Mouse (Mus musculus) kidney, embryonic 15.5 days (tissue): ENCODE results near the gene Xab2. TPM values are rescaled to one million over a fixed set of nuclear protein-coding genes. Genes with fewer than 3 reads are reported as not detected.

Source experiments
- ATAC-seq: fragments of 200-750 bp; cut with Nextera tagmentation; replicated peaks from 2 replicates; pipeline ENCODE4 v1.8.0; 2017; ENCODE audit warnings: moderate TSS enrichment; ENCODE audit not compliant: low FRiP score
- H3K27ac ChIP-seq: fragments of 300-500 bp; sonication (generic); 2 replicates; pipeline ENCODE4 v1.5.1; 2015; ENCODE audit warnings: mild to moderate bottlenecking, inconsistent platforms
- H3K27me3 ChIP-seq: fragments of 300-500 bp; sonication (generic); 2 replicates; pipeline ENCODE4 v1.6.1; 2015; ENCODE audit warnings: inconsistent platforms
- H3K36me3 ChIP-seq: fragments of 300-500 bp; sonication (generic); 2 replicates; pipeline ENCODE4 v1.6.1; 2015; ENCODE audit warnings: inconsistent platforms
- H3K4me1 ChIP-seq: fragments of 300-500 bp; sonication (generic); 2 replicates; pipeline ENCODE4 v1.6.1; 2015; ENCODE audit warnings: inconsistent platforms
- H3K4me2 ChIP-seq: fragments of 300-500 bp; sonication (generic); 2 replicates; pipeline ENCODE4 v1.6.1; 2015; ENCODE audit warnings: moderate library complexity, mild to moderate bottlenecking, inconsistent platforms
- H3K4me3 ChIP-seq: fragments of 300-500 bp; sonication (generic); replicated peaks from 2 replicates; pipeline ENCODE4 v1.5.1; 2015; ENCODE audit warnings: mild to moderate bottlenecking, inconsistent platforms
- H3K9ac ChIP-seq: fragments of 300-500 bp; sonication (generic); 2 replicates; pipeline ENCODE4 v1.6.1; 2015; ENCODE audit warnings: mild to moderate bottlenecking, inconsistent platforms
- H3K9me3 ChIP-seq: fragments of 300-500 bp; sonication (generic); replicated peaks from 2 replicates; pipeline ENCODE4 v1.6.1; 2016; ENCODE audit warnings: inconsistent platforms
- WGBS: fragments of 180-500 bp; shearing (Covaris S2); methylation state at CpG from one replicate; pipeline ENCODE4 v1.1.7; 2015; ENCODE audit warnings: mixed read lengths; 5-methylcytosine and 5-hydroxymethylcytosine counted together
- polyA plus RNA-seq: library from polyadenylated mRNA; unstranded; fragments of >200 nt; fragmentation: Nextera tagmentation; extraction: Ambion mirVana; gene quantifications from 2 replicates; pipeline ENCODE4 v1.2.1, GENCODE M21; 2015

The Xab2 gene
- polyA plus RNA-seq, result 60.4 and 65.0 TPM in 2 replicates

GRCm38 (mm10) chr8:3621199-3621970 lies at the start of gene Xab2, which contains the start of gene Pet100:
Gene Xab2 (minus strand): TSS chr8:3621316.
Gene Pet100 (plus strand): TSS chr8:3621548.
- WGBS, result under 1% methylated on average over 37 of the region's 37 CpGs

GRCm38 (mm10) chr8:3670388-3670787 lies 49.3 kb upstream of the Xab2 start:
- 71% methylated on average over 2 of the region's 2 CpGs for WGBS
- no peak overlapping the region for H3K4me3 ChIP-seq
- H3K4me1 ChIP-seq, result peaks cover 7% of the 10 kb centered on the region; the same call in 1 of the 2 replicates
- no peak for ATAC-seq
- H3K36me3 ChIP-seq, result no peaks in the 10 kb centered on the region
- H3K27me3 ChIP-seq, result no peaks in the 10 kb centered on the region
- no peaks in the 10 kb centered on the region for H3K9me3 ChIP-seq
- no peak overlapping the region for H3K4me2 ChIP-seq
- H3K27ac ChIP-seq, result no peak overlapping the region
- no peak overlapping the region for H3K9ac ChIP-seq

More at GRCm38 (mm10) chr8:3621199-3621970, at the start of gene Xab2, which contains the start of gene Pet100:
- no peaks in the 10 kb centered on the region for H3K27me3 ChIP-seq
- peak; percentile 98 for ATAC-seq
- peak within 1 kb of the TSS; percentile 84 for H3K4me2 ChIP-seq
- no peaks in the 10 kb centered on the region for H3K9me3 ChIP-seq
- peaks cover 32% of the 10 kb centered on the region for H3K36me3 ChIP-seq
- H3K27ac ChIP-seq, result no peak within 1 kb of the TSS
- H3K4me3 ChIP-seq, result peak within 1 kb of the TSS; percentile 90
- H3K9ac ChIP-seq, result peak within 1 kb of the TSS; percentile 78
- H3K4me1 ChIP-seq, result peaks cover 16% of the 10 kb centered on the region

GRCm38 (mm10) chr8:3665507-3665906 lies 44.4 kb upstream of the Xab2 start, which contains the start of gene Mcemp1:
Gene Mcemp1 (plus strand): TSS chr8:3665754.
- Histone ChIP-seq H3K4me2 (no peak within 1 kb of the TSS), H3K27ac (no peak within 1 kb of the TSS), H3K27me3 (no peaks in the 10 kb centered on the region), H3K9ac (no peak within 1 kb of the TSS), H3K9me3 (no peaks in the 10 kb centered on the region), H3K4me3 (no peak within 1 kb of the TSS), H3K4me1 (no peaks in the 10 kb centered on the region), H3K36me3 (no peaks in the 10 kb centered on the region)
- ATAC-seq, result no peak
- WGBS, result 62% methylated on average over 5 of the region's 6 CpGs

- no peaks in the 10 kb centered on the region for H3K27me3 ChIP-seq
- no peak overlapping the region for H3K4me3 ChIP-seq
- no peak overlapping the region for H3K27ac ChIP-seq
- no peak overlapping the region for H3K9ac ChIP-seq
- H3K4me2 ChIP-seq, result no peak overlapping the region
- H3K4me1 ChIP-seq, result no peaks in the 10 kb centered on the region
- ATAC-seq, result no peak
- no peaks in the 10 kb centered on the region for H3K9me3 ChIP-seq
- no peaks in the 10 kb centered on the region for H3K36me3 ChIP-seq
- 66% methylated on average over 5 of the region's 5 CpGs for WGBS
Observed at GRCm38 (mm10) chr8:3664405-3664804, 43.3 kb upstream of the Xab2 start.

- H3K9me3 ChIP-seq, result no peaks in the 10 kb centered on the region
- no peak overlapping the region for H3K4me2 ChIP-seq
- no peaks in the 10 kb centered on the region for H3K27me3 ChIP-seq
- no peak overlapping the region for H3K9ac ChIP-seq
- no peak overlapping the region for H3K27ac ChIP-seq
- no peaks in the 10 kb centered on the region for H3K36me3 ChIP-seq
- 80% methylated on average over 8 of the region's 8 CpGs for WGBS
- peaks cover 9% of the 10 kb centered on the region for H3K4me1 ChIP-seq
- H3K4me3 ChIP-seq, result no peak overlapping the region
- ATAC-seq, result no peak
Observed at GRCm38 (mm10) chr8:3660889-3661288, 39.8 kb upstream of the Xab2 start.

GRCm38 (mm10) chr8:3656725-3657381 lies 35.7 kb upstream of the Xab2 start:
- Histone ChIP-seq H3K4me3 (no peak overlapping the region), H3K27me3 (no peaks in the 10 kb centered on the region), H3K27ac (no peak overlapping the region), H3K4me2 (peak overlapping the region; percentile 27; the same call in 1 of the 2 replicates), H3K4me1 (peaks cover 9% of the 10 kb centered on the region), H3K9ac (no peak overlapping the region), H3K36me3 (no peaks in the 10 kb centered on the region), H3K9me3 (no peaks in the 10 kb centered on the region)
- ATAC-seq, result peak; percentile 60
- 14% methylated on average over 7 of the region's 7 CpGs for WGBS

- Histone ChIP-seq H3K9me3 (no peaks in the 10 kb centered on the region), H3K4me1 (peaks cover 9% of the 10 kb centered on the region), H3K4me3 (no peak within 1 kb of the TSS), H3K27ac (no peak within 1 kb of the TSS), H3K4me2 (no peak within 1 kb of the TSS), H3K27me3 (no peaks in the 10 kb centered on the region), H3K9ac (no peak within 1 kb of the TSS), H3K36me3 (no peaks in the 10 kb centered on the region)
- ATAC-seq, result no peak
- 65% methylated on average over 3 of the region's 3 CpGs for WGBS
Observed at GRCm38 (mm10) chr8:3655526-3655925, 34.4 kb upstream of the Xab2 start, which contains the start of gene Retn. Gene Retn (plus strand): TSS chr8:3655770.

GRCm38 (mm10) chr8:3654726-3655508 lies 33.8 kb upstream of the Xab2 start:
- Histone ChIP-seq H3K4me3 (no peak overlapping the region), H3K9ac (no peak overlapping the region), H3K27me3 (no peaks in the 10 kb centered on the region), H3K27ac (no peak overlapping the region), H3K4me2 (no peak overlapping the region), H3K4me1 (peaks cover 9% of the 10 kb centered on the region), H3K36me3 (no peaks in the 10 kb centered on the region), H3K9me3 (no peaks in the 10 kb centered on the region)
- WGBS, result 72% methylated on average over 11 of the region's 11 CpGs
- no peak for ATAC-seq

- 67% methylated on average over 3 of the region's 3 CpGs for WGBS
Observed at GRCm38 (mm10) chr8:3652845-3653244, 31.7 kb upstream of the Xab2 start.

GRCm38 (mm10) chr8:3648990-3649389 lies 27.9 kb upstream of the Xab2 start:
- Histone ChIP-seq H3K4me1 (peaks cover 13% of the 10 kb centered on the region; the same call in 1 of the 2 replicates), H3K27ac (no peak overlapping the region), H3K36me3 (no peaks in the 10 kb centered on the region), H3K4me2 (peak overlapping the region; percentile 10; the same call in 1 of the 2 replicates), H3K27me3 (no peaks in the 10 kb centered on the region), H3K4me3 (no peak overlapping the region), H3K9ac (no peak overlapping the region), H3K9me3 (no peaks in the 10 kb centered on the region)
- 51% methylated on average over 1 of the region's 1 CpGs for WGBS
- ATAC-seq, result peak; percentile 65

More at GRCm38 (mm10) chr8:3652845-3653244, 31.7 kb upstream of the Xab2 start:
- Histone ChIP-seq H3K9ac (no peak overlapping the region), H3K27ac (no peak overlapping the region), H3K4me1 (peaks cover 16% of the 10 kb centered on the region), H3K36me3 (no peaks in the 10 kb centered on the region), H3K27me3 (no peaks in the 10 kb centered on the region), H3K9me3 (no peaks in the 10 kb centered on the region), H3K4me2 (no peak overlapping the region), H3K4me3 (no peak overlapping the region)
- ATAC-seq, result no peak

- Histone ChIP-seq H3K4me3 (no peak overlapping the region), H3K36me3 (no peaks in the 10 kb centered on the region), H3K9ac (no peak overlapping the region), H3K4me1 (peaks cover 13% of the 10 kb centered on the region; the same call in 1 of the 2 replicates), H3K27me3 (no peaks in the 10 kb centered on the region), H3K27ac (no peak overlapping the region), H3K9me3 (no peaks in the 10 kb centered on the region), H3K4me2 (no peak overlapping the region)
- ATAC-seq, result no peak
- 67% methylated on average over 2 of the region's 2 CpGs for WGBS
Observed at GRCm38 (mm10) chr8:3648268-3648667, 27.2 kb upstream of the Xab2 start.
